Mouse (Mus musculus) cerebellum, adult (tissue): ENCODE results near the gene Bpifb9a.
"Not testable (repeated sequence)": the region's sequence is repeated elsewhere in the genome, so short reads cannot be mapped to it uniquely, and the experiment has no call there.

ENCODE experiments used
- ATAC-seq: cut with Nextera tagmentation; 2 replicates; pipeline ENCODE4 v1.9.2; 2017; ENCODE audit warnings: mild to moderate bottlenecking, moderate library complexity, mixed read lengths; ENCODE audit not compliant: insufficient number of reproducible peaks, low FRiP score, low TSS enrichment

The Bpifb9a gene

DNA sequence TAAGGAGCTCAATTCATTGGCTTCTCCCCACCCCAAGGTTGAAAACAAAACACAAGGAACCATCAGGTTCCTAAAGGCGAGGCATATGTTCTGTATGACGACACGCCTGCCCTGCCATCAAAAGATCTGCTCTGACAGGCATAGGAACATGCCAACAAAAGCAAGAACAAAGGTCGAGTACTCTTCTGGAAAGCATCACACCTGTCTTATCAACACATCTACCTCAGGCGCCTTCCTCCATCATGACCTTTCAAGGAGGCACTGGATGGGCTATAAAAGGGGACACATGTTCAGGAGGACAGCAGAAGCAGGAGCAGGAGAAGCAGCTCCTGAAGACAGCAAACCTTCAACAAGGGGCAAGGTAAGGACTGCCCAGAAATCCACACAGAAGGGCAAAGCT lies at the start of gene Bpifb9a:
Gene Bpifb9a (plus strand): TSS at position 301 of the 400 bp plus-strand sequence.
- ATAC-seq, result not testable (repeated sequence)

DNA sequence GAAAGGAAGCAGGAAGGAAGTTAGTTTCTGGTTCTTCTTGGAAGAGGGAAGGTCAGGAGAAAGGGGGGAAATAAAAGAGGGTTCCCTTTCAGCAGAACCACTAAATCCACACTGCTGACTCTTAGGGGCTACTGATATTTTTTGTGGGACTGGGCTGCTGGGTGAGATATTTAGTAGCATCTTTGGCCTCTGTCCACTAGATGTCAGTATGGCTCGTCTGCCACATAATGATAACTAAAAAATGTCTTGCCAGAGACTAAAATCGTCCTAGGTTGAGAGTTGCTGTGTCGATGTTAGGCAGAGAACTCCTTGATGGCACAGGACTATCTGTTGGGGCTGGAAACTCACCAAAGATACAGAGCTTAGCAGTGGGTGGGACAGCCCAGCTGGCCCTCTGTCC lies 48.5 kb upstream of the Bpifb9a start:
- no peak for ATAC-seq

DNA sequence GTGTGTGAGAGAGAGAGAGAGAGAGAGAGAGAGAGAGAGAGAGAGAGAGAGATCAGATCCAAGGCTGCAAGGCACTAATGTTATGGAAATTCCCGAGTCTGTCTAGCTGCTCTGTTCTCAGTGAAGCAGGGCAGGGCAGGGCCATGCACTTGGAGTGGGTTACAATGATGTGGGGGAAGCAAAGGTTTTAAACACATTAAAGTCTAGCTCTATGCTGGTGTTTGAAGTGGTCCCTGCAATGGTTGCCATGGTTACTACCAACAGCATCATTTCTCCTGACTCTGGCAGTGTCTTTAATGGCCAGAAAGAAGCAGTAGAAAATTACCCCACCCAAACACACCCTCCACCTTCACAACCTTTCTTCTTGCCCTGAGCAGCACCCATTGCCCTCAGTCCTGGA lies 46.5 kb upstream of the Bpifb9a start:
- no peak for ATAC-seq

DNA sequence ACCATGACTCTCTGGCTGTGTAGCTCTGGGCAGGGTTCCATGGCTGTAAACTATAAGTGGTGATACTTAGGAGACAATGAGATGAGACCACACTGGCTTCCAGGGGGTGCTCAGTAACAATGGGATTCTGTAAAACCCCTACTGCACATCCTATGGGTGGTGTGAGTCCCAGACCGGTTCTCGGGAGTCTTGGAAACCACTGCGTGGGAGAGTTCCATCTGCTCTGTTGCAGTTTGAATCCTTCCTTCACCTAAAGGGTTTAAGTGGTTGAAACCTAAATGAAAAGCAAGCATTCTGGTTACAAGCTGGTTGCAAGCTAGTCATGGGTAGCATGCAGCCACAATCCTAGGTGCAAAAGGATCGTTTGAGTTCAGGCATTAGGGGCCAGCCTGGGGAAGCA lies 45.8 kb upstream of the Bpifb9a start:
- no peak for ATAC-seq

DNA sequence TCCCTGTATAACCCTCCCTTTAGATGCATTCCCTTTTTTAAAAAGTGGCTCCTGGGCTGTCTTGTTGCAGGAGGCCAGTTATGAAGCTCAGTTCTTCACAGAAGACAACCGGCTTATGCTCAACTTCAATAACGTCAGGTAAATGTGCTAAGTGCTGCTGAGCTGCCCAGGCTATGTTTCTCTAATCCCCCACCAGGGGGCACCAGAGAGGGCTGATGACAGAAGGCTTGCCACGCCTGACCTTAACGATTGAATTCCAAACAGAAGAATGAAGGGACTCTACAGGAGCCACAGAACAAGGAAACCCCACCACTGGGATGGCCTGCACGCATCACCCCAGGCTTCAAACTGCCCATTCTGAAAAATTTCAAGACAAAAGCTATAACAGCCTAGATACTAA lies 42.5 kb upstream of the Bpifb9a start:
- ATAC-seq, result peak; percentile 49; the same call in 1 of the 2 replicates

DNA sequence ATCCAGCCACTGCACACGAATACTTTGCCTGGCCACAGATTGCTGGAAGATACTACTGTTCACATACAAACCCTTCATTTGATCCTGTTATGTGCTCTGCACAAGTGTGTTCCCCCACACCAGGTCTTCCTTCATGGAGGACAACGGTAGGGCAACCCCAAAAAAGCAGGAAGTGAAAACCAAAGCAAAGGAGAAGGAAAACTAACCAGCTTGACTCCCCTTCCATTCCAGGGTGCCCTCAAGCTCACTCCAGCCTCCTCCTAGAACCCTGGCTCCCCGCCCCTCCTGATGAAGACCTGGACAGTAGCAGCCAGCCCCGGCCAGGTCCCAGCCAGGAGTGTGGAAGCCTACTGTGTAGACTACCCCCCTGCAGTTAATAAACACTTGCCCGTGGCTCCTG lies 37.7 kb upstream of the Bpifb9a start:
- no peak for ATAC-seq

DNA sequence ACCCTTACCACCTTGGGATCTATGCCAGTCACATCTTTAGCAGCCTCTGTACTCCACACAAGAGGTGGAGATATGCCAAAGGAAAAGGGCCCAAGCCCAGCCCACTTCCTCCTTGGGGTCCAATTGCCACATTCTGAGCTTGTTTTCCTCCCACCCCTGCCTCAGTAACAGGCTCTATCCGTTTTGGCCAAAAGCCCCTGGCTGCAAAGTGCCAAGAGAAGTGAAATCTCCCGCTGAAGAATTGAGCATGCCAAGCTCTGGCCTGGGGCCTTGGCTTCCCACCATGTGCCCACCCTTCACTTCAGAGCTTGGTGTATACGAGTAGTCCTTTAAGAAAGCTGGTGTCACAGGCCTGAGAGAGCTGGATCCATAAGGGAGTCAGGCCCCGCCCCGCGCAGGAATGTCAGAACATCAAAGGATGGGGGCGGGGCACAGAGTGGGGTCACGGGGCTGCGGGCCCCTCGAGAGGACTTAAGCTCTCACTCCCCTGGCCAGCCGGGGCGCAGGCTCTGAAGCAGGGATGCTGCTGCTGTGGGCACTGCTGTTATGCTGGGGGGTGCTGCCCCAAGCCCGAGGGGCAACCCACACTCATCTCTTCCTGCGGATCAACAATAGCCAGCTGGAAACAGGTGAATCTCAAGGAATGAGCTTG lies 34.3 kb upstream of the Bpifb9a start, which contains the start of gene Bpifb5:
Gene Bpifb5 (plus strand): TSS at position 478 of the 652 bp plus-strand sequence.
- no peak for ATAC-seq

DNA sequence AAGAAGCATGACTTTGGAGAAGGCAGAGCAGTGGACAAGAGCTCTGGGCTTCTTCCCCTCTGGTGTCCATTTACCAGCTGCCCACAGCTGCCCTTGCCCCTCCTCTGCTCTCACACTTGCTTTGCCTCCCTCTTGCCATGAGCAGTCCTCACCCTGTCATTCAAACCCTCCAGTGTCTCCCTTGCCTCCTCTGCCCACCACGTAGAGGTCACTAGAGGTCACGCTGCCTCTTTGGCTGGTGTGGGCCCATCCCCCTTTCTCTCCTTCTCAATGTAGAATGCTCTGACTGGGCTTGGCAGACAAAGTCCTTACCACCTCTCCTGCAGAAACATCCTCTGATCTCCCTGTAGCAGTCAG lies 33.8 kb upstream of the Bpifb9a start:
- no peak for ATAC-seq

DNA sequence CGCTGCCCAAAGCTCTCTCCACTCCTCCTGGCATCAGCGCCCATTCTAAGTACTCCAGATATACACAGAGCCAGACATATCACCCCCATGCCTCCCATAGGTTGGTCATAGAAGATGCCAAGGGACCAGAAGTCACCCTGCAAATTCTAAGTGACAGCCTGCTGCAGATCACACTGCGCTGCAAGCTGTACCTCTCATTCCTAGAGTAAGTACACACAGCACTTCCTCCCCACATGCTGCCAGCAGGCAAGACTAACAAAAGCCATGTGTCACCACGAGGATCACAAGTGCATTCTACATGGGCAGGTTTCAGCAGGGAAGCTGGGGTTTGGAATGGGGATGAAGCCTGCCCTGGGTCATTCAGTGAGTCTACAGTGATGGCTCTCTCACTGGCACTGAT lies 30.7 kb upstream of the Bpifb9a start:
- ATAC-seq, result no peak; the same call in 1 of the 2 replicates

DNA sequence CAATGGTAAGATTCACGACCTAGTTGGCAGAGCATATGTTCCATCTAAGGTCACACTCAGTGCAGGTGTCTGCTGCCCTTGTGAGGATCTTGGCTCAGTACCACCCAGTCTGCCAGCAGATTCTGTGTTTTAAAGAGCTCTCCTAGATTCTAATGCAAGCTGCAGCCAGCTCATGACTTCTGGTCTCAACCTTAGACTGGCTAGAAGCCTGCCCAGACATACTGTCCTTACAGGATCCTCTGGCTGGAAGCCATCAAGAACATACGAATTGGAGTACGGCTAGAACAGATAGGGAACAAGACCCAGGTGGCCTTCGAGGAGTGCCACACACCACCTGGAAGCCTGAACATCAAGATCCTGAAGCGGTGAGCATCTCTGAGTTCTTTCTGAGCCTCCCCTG lies 29.8 kb upstream of the Bpifb9a start:
- no peak for ATAC-seq

DNA sequence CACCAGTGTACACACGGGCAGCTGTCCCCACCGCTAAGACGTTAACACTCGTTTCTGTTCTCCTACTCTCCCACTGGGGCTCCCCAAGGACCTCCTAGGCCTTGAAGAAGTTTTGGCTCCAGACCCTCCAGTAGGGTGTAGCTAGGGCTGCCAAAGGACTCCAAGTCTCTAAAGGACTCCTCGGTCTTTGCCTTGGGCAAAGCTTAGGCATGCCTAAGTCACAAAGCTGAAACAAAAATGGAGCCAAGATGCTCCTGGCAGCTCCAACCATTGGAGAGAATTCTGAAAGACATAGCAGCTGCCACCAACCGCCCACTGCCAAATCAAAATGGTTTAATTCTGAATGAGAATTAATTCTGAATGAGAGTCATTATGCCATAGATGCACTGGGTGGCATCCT lies 24.2 kb upstream of the Bpifb9a start:
- ATAC-seq, result no peak

DNA sequence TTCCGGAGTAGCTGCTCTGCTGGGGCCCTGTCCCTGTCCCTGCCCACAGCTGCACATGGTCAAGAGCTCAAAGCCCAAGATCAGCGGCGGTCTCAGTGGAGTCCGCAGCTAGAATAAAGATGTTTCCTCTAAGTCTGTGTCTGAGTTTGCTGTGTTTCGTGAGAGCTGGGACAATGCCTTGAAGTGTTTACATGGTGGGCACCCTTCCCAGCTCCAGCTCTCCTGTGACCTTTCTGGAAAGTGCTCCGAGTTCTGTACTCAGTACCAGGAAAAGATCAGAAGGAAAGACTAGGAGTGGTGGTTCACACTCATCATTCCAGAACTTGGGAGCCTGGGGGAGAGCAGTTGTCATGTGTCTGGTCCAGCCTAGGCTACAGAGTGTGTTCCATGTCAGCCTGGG lies 16.9 kb upstream of the Bpifb9a start:
- no peak for ATAC-seq

DNA sequence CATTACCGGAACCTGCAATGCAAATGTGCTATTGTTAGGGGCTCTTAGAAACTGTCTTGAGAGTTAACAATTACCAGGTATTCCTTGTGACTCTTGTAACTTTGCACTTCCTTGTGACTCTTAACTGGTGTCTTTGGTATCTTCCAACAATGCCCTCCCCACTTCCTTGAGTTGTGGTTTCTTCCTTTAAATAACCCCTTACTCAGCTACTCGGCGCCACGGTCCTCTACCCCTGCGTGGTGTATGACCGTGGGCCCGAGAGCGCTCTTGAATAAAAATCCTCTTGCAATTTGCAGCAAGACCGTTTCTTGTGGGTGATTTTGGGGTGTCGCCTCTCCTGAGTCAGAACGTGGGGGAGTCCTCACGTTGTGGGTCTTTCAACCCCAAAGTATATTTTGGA lies 14.9 kb upstream of the Bpifb9a start:
- ATAC-seq, result not testable (repeated sequence)

DNA sequence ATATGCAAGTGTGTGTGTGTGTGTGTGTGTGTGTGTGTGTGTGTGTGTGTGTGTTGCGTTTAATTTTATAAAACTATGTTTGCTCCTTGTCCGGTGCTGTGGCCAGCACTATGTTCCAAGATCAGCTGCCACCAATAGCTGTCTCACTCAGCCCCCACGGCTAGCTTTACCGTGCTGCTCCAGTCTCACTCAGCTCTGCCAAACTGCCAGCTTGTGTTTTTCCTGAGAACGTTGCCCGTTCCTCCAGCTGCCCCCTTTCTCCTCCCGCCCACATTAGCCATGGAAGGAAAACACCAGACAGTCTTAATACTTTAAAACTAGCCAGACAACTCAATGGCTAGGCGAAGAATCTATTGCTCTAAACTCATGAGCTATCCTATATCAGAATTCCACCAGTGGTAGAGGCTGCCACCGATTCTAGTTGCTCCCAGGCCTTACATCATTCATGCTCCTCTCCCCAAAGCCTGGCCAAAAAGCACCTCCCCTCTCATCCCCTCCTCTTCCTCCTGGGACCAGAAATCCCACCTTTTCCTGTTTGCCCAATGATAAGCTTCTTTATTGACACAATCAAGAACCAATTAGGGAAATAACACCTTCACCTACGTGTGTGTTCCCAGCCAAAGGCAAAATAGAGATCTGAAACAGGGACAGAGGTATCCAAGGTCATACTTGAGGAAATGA lies 14.2 kb upstream of the Bpifb9a start:
- ATAC-seq, result no peak

DNA sequence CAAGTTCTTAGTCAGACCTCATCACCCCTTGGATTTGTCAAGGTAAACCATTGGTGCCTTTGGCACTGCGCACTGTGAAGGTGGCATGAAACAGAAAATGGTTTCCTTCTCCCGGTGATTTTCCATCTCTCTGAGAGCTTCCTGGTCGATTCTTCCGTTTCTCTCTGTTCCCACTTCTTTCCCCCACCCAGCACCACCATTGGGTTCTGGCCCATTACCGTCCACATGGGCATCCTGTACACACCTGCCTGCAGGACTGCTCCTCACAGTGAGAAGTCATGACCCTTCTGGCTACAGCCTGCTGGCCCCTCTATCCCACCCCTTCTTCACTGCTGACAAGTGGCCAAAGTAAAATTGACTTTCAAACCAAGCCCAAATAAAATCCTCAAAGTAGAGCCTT lies 12.3 kb upstream of the Bpifb9a start:
- ATAC-seq, result no peak

DNA sequence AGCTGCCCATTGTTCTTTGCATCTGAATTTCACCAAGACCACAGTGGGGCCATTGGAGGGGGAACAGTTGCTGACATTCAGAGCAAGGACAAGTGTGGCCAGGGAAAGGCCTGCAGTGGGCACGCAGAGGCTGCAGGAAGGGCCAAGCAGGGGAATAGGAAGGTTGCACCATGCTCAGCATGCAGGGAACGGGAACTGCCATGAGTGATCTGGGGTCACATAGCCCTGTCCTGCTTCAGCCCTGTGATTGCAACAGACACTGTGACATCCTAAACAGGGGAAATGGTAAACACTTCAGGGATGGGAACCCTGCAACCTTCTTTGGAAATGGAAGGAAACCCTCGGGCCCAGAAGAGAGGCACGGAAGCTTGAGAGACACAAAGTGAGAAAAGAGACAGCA lies 2.4 kb upstream of the Bpifb9a start:
- ATAC-seq, result not testable (repeated sequence)

DNA sequence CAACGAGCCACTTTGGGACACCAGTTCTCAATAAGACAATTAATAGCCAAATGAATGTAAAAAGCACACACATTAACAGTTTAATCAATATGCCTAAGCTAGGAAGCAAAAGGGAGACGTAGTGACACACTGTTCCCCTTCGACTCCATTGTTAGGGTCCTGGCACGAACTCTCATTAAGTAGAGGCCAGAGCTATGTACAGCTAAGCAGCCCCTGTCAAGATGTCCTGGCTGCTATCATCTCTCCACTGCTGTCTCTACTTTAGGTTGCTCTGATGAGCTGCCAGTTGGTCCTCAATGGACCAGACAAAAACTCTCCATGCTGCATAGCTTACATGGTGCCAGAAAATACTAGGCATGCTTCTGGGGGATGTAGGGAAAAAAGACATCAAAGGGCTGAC lies 1.9 kb upstream of the Bpifb9a start:
- no peak for ATAC-seq

DNA sequence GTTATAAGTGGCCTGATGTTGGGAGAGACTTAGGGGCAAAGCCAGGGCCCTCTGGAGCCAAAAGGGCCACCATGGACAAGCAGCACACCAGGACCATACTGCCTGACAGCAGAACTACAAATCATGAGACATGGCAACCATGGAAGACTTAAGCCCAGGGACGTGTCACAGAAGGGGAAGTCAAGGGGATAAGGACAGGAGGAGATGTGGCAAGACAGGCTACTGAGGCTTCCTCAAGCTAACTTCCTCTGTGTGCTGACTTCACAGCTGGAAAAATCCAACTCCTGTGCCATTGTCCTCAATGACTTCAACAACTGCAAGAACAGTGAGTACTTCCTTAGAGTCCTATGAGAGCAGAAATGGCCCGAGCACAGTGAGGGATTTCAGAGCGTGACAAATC lies 6.7 kb downstream of the Bpifb9a start:
- not testable (repeated sequence) for ATAC-seq

DNA sequence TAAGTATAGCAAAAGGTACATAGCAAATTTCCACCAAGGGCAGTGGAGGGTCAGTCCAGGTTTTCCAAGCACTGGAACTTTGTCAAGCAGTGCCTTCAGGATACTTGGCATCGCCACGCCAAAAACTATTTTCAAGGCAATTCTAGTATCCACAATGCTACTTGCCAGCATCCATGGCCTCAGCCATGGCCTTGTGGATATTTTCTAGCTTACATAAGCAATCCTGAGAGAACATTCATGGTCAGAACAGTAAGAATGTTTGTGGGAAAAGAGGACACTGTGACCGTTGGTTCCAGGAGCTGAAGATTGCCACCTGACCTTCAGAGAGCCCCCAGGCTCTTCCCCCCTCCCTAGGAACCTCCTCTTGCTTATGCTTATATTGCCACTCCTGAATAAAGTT lies 34.2 kb downstream of the Bpifb9a start:
- ATAC-seq, result not testable (repeated sequence)

DNA sequence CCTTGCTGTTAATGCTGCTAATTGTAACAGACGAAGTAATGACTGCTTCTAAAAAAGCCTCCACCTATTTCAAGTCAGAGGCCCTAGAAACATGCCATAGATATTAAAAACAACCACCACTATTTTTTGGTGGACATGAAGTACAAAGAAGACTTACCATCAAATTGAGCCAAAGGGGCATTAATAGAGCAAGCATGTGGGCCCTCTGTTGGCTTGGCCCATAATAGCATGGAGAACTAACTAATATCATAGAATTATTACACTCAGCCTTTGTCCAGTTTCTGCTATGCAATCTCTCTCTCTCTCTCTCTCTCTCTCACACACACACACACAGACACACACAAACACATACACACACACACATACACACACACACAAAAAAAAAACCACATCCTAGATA lies 35.2 kb downstream of the Bpifb9a start:
- no peak for ATAC-seq

DNA sequence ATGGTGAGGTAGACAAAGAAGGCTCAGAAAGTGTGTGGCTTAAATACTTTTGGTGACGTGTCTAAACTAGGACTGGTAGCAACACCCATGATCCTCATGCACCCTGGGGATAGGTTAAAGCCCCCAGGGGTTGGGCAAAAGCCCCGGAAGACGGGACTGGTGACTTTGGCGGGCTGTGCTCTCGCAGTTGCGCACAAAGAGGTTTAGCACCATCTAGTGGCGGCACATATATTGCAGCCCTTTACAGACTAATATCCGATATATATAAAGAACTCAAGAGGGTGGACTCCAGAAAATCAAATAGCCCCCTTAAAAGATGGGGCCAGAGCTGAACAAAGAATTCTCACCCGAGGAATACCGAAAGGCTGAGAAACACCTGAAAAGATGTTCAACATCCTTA lies 37.1 kb downstream of the Bpifb9a start:
- ATAC-seq, result not testable (repeated sequence)

DNA sequence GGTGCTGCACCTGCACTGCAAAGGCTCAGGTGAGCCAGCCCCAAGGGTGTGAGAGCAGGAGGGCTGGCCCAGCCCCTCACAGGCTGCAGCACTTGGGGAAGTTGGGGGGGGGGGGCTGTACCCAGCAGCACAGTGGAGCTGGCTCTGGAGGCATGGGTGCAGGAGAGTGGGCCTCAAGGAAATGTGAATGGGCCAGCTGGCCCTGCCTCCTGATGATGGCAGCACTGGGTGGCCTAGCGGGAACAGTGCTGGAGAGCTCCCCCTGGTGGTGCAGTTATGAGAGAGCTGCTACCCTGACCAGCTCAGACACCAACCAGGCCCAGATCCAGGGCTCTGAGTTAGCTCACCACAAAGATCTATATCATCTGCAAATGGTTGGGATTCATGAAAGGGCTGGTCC lies 42.8 kb downstream of the Bpifb9a start:
- ATAC-seq, result no peak; the same call in 1 of the 2 replicates
